Mouse (Mus musculus) lung, postnatal 36 days (tissue): ENCODE data around the gene Spata7.
"Not testable (repeated sequence)": the region's sequence is repeated elsewhere in the genome, so short reads cannot be mapped to it uniquely, and the experiment has no call there.

Source experiments
- DNase-seq: peaks from one replicate; pipeline ENCODE4 v3.0.0; 2022; ENCODE audit warnings: mixed read lengths

The Spata7 gene

GRCm38 (mm10) chr12:98627392-98628259, at the start of gene Spata7:
TSS of gene Spata7 (plus strand) at chr12:98628157.
- DNase-seq, result peak; percentile 89

- DNase-seq, result peak; percentile 18
Observed at GRCm38 (mm10) chr12:98585302-98585701, 42.7 kb upstream of the Spata7 start.

DNA sequence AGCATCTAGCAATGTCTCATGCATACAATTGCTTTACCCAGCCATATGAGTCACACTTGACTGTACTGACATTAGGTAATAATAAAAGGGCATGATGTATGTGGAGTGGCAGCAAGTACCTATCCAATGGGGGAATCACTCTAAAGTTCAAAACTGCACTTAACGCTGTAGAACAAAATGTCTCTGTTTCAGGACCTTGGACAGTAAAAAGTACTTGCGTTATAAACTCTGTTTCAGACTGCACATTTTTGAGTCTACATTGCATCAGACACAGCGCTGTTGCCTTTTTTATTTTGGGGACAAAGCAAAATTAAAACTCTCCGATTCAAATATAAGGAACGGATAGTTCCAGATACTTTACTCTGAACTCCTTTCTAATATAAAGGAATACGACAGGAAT, 39.4 kb upstream of the Spata7 start:
- no peak for DNase-seq

DNA sequence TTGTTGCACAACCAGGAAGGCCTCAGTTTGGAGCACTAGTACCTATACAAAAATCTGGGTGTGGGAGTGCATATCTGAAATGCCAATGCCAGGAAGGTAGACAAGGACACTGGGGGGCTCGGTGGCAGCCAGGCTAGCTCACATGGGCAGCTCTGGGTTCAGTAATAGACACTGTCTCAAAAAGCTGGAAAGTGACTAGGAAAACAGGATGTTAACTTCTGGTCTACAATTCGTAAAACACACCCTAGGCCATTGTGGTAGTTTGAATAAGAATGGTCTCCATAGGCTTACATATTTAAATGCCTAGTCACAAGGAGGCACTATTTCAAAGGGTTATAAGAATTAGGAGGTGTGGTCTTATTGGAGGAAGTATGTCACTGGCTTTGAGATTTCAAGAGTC, 36.9 kb upstream of the Spata7 start:
- DNase-seq, result no peak

DNA sequence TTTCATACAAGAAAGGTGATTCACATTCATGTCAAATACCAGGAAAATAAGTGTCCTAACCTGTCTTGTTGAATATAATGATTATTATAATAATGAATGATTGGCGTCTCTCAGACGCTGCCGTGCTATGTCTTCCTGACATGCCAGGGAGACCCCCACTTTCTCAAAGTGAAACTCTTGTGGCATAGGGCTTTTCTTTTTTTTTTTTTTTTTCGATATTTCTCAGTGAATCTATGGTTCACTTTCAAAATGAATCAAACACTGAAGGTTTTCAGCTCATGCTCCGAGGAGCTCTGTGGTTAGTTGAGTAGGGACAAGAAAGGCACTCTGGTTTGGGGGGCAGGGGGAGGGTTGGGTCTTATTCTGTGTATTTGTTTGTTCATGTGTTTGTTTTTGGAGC, 27.1 kb upstream of the Spata7 start:
- no peak for DNase-seq

DNA sequence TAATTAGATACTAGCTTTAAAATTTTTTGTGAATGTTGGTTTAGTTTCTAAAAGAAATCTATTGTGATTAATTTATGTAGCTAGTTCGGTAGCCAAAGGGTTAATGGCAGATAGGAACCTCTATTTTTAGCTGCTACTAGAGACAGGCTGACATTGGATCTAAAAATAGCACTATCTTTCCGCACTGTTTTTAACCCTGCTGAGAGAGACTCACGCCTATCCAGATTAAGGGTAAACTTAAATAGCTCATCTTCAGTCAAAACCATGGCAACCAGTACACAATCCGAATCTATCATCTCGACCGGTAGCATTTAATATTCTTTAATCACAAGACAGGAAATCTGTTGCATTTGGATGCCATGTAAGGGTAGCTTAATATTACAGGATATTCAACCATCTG, 25.8 kb upstream of the Spata7 start:
- no peak for DNase-seq

DNA sequence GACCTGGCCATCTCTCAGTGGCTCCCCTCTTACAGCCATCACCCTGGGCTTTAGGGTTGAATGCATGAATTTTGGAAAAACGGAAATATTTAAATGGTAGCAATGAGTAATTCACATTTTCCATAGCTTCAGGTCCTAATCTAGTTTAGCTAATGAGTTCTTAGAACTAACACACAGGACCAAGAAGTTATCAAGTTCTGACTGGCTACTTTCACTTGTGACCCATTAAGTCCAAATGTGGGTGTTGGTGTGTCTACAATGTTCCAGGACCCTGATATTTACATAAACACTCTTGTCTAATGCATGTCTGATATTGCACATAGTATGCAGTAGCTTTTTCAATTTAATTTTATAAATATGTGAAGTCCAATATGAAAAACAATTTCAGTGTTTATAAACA, 22.7 kb upstream of the Spata7 start:
- DNase-seq, result no peak

DNA sequence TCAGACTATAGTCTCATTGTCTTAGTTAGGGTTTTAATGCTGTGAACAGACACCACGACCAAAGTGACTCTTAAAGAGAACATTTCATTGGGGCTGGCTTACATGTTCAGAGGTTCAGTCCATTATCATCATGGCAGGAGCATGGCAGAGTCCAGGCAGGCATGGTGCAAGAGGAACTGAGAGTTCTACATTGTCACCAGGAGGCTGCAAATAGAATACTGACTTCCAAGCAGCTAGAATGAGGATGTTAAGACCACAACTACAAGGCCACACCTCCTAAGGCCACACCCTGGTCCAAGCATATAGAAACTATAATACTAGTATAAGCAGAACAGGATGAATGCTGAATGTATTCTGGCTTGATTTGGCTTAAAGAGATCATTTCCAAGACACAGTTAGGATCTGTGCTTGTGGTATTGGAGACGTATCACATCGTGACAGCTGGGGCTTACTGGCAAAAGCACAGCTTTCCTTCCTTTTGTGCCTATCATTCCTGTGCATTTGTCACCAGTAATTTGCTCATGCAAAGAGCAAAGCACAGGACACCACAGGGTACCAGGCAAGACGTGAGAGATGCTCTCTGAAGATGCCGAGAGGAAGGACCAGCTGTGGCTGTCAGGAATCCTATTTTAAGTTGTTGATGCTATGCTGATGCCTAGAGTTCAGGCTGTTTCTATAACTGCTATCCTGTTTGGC, 21.2 kb upstream of the Spata7 start:
- DNase-seq, result no peak

DNA sequence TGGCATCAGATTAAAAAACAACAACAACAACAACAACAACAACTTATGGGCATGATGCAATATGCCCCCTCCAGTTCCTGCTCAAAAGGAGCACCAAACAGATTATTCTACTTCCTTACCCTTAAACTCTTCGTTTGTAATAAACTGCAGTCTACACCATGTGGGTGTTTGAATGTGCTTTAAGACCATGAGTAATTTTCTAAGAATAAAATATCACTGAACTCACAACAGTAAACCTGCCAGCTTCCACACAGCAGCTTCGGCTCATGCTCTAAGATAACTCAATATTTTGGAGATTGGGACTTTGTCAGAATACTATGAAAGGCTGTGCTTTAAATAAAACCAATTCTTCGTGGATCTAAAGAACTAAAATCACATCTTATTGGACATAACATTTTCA, 17.6 kb upstream of the Spata7 start:
- DNase-seq, result no peak

DNA sequence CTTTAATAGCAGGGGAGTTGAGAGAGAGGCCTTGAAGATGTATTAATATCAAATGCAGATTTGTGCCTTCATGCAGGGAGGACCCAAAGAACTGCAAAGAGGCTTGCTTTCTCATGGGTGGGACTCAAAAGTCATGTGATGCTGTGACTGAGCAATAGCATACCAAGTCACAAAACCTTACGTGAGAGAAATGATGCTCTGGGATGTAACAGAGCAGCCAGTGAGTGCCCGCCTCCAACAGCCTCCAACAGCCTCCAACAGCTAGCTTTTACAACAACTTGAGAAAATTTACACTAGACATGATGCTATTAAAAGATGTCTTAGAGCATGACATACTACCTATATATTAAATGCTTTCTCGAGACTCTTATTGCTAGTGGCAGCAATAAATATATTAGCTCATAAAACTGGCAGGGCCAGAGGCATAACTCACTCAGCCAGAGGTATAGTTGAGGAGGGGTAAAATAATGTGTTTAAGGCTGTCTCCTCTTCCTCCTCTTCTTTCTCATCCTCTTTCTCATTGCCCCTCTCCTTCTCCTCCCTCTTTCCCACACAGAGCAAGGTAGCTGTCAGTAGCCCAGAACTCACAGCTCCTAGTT, 12.9 kb upstream of the Spata7 start:
- no peak for DNase-seq

GRCm38 (mm10) chr12:98615746-98616145, 12.2 kb upstream of the Spata7 start:
- no peak for DNase-seq

DNA sequence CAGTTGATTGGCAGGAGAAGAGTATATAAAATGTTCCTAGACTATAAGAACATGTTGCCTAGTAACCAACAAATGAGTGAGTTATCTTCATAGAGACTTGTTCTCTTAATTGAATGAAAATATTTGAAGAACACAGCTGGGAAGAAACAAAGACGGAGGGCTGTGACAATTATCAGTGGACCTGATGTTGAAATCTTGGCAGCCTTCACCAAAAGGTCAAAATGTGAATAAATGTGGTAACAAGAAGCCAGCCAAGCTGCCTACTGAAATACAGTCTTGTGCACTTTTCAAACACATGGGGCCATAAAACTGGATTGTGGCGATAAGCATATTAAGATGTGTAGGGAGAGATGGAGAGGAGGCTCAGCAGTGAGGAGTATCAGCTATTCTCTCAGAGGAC, 8.5 kb upstream of the Spata7 start:
- DNase-seq, result peak; percentile 38

- DNase-seq, result not testable (repeated sequence)
Observed at GRCm38 (mm10) chr12:98620922-98621321, 7.0 kb upstream of the Spata7 start.

GRCm38 (mm10) chr12:98623266-98623665, 4.7 kb upstream of the Spata7 start:
- DNase-seq, result not testable (repeated sequence)

DNA sequence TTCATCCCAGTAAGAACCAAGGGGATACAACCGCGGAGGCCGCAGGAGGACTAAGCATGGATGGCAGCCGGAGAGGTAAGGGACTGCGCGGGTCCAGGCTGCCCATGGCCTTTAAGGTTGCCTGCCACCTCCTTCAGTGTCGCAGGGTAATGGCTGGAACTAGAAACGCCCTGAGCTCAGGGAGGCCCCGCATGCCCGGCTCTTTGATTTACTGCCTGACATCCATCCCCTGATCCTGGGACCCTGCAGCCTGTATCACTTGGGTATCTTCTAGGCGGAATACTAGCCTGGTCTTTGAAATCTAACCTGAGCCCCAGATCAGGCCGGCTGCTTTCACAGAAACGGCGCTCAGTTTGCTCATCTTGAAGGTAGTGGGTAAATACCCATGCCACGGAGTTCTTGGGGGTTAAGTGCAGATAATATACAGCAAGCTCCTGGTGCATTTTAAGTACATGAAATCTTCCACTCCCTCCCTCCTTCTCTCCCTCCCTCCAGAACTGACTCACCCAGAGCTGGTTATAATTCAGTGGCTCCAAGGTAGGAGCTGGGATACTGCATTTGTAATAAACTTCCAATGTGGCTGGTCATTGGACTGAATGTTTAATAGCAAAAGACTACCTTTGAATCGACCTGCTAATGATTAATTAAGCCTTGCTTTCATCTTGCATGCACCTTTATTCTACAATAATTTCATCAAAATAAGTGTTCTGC, 458 bp downstream of the Spata7 start:
- no peak for DNase-seq

DNA sequence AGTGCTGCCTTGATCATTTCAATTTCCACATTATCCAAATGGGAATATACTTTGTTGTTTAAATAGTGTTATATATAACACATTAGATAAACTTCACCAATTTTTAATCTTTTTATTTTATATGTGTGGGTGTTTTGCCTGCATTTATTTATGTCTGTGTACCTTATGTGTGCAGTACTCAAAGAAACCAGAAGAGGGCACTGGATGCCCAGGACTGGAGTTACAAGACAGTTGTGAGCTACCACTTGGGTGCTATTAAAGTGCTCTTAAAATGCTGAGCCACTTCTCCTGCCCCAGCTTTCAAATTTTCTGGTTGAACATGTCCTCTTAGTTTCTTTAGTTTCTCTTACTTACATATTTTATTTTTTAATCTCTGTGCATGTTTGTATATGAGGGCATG, 16.9 kb downstream of the Spata7 start:
- no peak for DNase-seq

GRCm38 (mm10) chr12:98656873-98657272, 28.9 kb downstream of the Spata7 start:
- no peak for DNase-seq

DNA sequence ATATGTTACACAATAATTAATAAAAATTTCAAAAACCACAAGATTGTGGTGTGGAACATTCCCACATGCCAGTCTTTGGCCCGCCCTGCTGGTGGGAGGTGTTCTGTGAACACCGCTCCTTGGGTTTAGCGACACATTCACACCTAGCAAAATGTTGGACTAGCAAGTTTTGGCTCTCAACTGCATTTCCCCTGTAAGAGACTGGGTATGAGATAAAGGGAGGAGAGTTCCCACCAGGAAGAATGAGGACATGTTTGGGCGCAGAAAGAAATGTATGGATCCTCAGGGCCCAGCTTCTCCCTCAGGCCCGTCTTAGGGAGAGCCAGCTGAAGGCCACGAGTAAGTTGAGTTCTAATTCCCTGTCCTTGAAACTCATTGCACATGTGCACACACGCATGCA, 34.7 kb downstream of the Spata7 start:
- DNase-seq, result no peak

DNA sequence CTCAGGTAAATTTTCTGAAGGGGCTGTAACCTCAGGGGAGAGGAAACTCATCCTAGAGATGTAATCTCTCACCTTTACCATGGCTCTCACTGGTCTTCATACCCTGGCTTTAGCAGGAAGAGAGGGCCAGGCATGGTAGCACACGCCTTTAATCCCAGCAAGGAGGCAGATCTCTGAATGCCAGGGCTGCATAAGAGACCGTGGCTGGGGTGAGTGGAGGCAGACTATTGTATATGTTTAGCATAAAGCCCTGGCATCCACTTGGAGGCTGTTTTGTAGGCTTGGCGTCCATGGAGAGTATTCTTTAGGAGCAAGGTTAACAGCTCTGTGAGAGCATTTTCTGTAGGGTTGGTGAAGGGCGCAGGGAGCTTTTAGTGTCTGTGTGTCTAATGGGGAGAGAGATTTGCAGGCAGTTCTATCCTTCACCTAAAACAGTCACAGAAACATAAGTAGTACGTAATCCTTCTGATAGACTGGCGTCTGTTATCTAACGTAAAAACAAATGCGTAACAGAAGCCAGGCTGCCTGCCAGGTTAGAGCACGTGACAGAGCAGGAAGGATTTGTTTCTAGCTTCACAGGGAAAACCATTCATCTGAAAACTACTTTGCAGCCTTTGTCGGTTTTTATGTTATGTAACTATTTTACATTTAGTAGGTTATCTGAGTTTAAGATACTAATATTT, 40.3 kb downstream of the Spata7 start:
- DNase-seq, result peak; percentile 86

DNA sequence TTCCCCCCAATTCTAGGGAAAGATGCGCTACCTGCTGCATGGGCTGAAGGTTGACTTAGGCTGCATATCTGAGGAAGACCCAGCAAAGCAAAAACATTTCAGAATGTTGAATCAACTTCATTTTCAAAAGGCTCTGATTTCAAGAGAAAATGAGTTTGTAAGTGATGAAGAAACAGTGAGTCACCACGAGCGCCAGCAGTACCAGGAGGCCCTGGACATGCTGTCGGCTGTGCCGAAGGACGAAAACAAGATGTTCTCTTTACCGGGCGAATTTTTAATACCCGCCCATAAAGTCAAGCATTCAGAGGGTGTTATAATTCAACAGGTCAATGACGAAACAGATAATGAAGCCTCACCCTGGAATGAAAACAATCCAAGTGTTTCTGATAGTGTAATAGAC, 41.1 kb downstream of the Spata7 start:
- no peak for DNase-seq

GRCm38 (mm10) chr12:98669864-98670263, 41.9 kb downstream of the Spata7 start:
- DNase-seq, result peak; percentile 11

- DNase-seq, result no peak
Observed at GRCm38 (mm10) chr12:98670429-98670828, 42.5 kb downstream of the Spata7 start.

DNA sequence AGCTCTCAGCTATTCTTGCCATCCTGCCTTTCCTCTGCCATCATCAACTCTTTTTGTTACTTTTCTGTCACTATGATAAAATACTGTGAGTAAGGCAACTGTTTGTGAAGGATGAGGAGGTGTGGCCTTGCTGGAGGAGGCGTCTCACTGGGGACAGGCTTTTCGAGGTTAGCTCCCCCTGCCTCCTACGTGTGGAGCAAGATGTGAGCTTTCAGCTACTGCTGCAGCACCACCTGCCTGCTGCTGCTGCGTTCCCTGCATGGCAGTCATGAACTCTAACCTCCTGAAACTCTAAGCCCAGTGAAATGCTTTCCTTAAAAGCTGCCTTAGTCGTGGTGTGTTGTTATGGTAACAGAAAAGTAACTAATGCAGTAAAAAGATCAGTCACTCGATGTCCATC, 45.9 kb downstream of the Spata7 start:
- DNase-seq, result no peak
